Mouse (Mus musculus) ES-Bruce4 (cell line): ENCODE results near the gene Ripply1. TPM values are rescaled to one million over a fixed set of nuclear protein-coding genes. Genes with fewer than 3 reads are reported as not detected.
"Not testable (repeated sequence)": the region's sequence is repeated elsewhere in the genome, so short reads cannot be mapped to it uniquely, and the experiment has no call there.

Experiments
- H3K27ac ChIP-seq: 2 replicates; pipeline ENCODE4 v1.5.1; 2012; ENCODE audit warnings: low read length, inconsistent platforms; ENCODE audit not compliant: insufficient read depth
- H3K27me3 ChIP-seq: 2 replicates; pipeline ENCODE4 v1.6.1; 2012; ENCODE audit warnings: mild to moderate bottlenecking, low read length, inconsistent platforms; ENCODE audit not compliant: control insufficient read depth, poor library complexity, insufficient read depth, severe bottlenecking
- H3K36me3 ChIP-seq: 2 replicates; pipeline ENCODE4 v1.6.1; 2012; ENCODE audit warnings: inconsistent platforms, mild to moderate bottlenecking, low read length, moderate library complexity; ENCODE audit not compliant: control insufficient read depth, poor library complexity, insufficient read depth, severe bottlenecking
- H3K4me1 ChIP-seq: one replicate; pipeline ENCODE4 v1.8.1; 2011; ENCODE audit warnings: low read length; ENCODE audit not compliant: control insufficient read depth, insufficient read depth
- H3K4me3 ChIP-seq: 2 replicates; pipeline ENCODE4 v1.5.1; 2011; ENCODE audit warnings: low read depth, mild to moderate bottlenecking, low read length
- H3K9ac ChIP-seq: 2 replicates; pipeline ENCODE4 v1.6.1; 2012; ENCODE audit warnings: low read depth, mild to moderate bottlenecking, inconsistent platforms; ENCODE audit not compliant: poor library complexity, severe bottlenecking
- H3K9me3 ChIP-seq: replicated peaks from 2 replicates; pipeline ENCODE4 v1.6.1; 2012; ENCODE audit warnings: mild to moderate bottlenecking, low read length, inconsistent platforms; ENCODE audit not compliant: control insufficient read depth, poor library complexity, insufficient read depth, severe bottlenecking
- CTCF ChIP-seq: IDR thresholded peaks from one replicate; pipeline ENCODE4 v1.8.1; 2011; ENCODE audit warnings: low read depth, low read length
- EP300 ChIP-seq: IDR thresholded peaks from 2 replicates; pipeline ENCODE4 v1.6.1; 2011; ENCODE audit warnings: low read depth, low read length; ENCODE audit not compliant: insufficient read depth
- POLR2A ChIP-seq: IDR thresholded peaks from one replicate; pipeline ENCODE4 v1.8.1; 2011; ENCODE audit warnings: low read length; ENCODE audit not compliant: insufficient read depth
- polyA plus RNA-seq: library from polyadenylated mRNA; stranded (reverse); fragments of >200 nt; gene quantifications from 2 replicates; pipeline ENCODE4 v1.2.4, GENCODE M21; 2011; ENCODE audit warnings: low read depth; ENCODE audit not compliant: missing spikeins, insufficient read depth, insufficient read length

Ripply1 gene
- polyA plus RNA-seq, 1 experiment = 1.5 TPM

GRCm38 (mm10) chrX:139777357-139777756 is 4.8 kb downstream of the Ripply1 start:
- peaks cover 5% of the 10 kb centered on the region for H3K4me1 ChIP-seq
- H3K27ac ChIP-seq = no peak overlapping the region
- TF ChIP-seq POLR2A = no peak
- no peak for TF ChIP-seq EP300
- no peak for TF ChIP-seq CTCF
- no peak overlapping the region for H3K9ac ChIP-seq
- no peaks in the 10 kb centered on the region for H3K36me3 ChIP-seq
- no peak overlapping the region for H3K4me3 ChIP-seq
- no peaks in the 10 kb centered on the region for H3K27me3 ChIP-seq
- H3K9me3 ChIP-seq = no peaks in the 10 kb centered on the region

GRCm38 (mm10) chrX:139775084-139775612 is 7.0 kb downstream of the Ripply1 start:
- Histone ChIP-seq H3K4me3 (no peak overlapping the region), H3K9me3 (no peaks in the 10 kb centered on the region), H3K9ac (no peak overlapping the region), H3K36me3 (no peaks in the 10 kb centered on the region), H3K27ac (no peak overlapping the region), H3K27me3 (no peaks in the 10 kb centered on the region), H3K4me1 (peaks cover 1% of the 10 kb centered on the region)
- TF ChIP-seq POLR2A (no peak), EP300 (no peak), CTCF (no peak)

- Histone ChIP-seq H3K27me3 (no peaks in the 10 kb centered on the region), H3K4me3 (no peak overlapping the region), H3K27ac (no peak overlapping the region), H3K9me3 (no peaks in the 10 kb centered on the region), H3K4me1 (peaks cover 1% of the 10 kb centered on the region), H3K9ac (no peak overlapping the region), H3K36me3 (no peaks in the 10 kb centered on the region)
- TF ChIP-seq POLR2A = no peak
- TF ChIP-seq CTCF = peak; percentile 15
These were observed 7.7 kb downstream of the Ripply1 start for GRCm38 (mm10) chrX:139774309-139775083.

- no peaks in the 10 kb centered on the region for H3K36me3 ChIP-seq
- no peaks in the 10 kb centered on the region for H3K27me3 ChIP-seq
- H3K9ac ChIP-seq = no peak overlapping the region
- no peak for TF ChIP-seq CTCF
- no peak for TF ChIP-seq POLR2A
- TF ChIP-seq EP300 = no peak
- no peaks in the 10 kb centered on the region for H3K4me1 ChIP-seq
- no peak overlapping the region for H3K27ac ChIP-seq
- H3K9me3 ChIP-seq = no peaks in the 10 kb centered on the region
- H3K4me3 ChIP-seq = no peak overlapping the region
These were observed 12.0 kb downstream of the Ripply1 start for GRCm38 (mm10) chrX:139769975-139770637.

GRCm38 (mm10) chrX:139762546-139762945 is 19.6 kb downstream of the Ripply1 start:
- Histone ChIP-seq H3K27ac (no peak overlapping the region), H3K4me3 (no peak overlapping the region), H3K9me3 (no peaks in the 10 kb centered on the region), H3K27me3 (no peaks in the 10 kb centered on the region), H3K4me1 (no peaks in the 10 kb centered on the region), H3K36me3 (no peaks in the 10 kb centered on the region), H3K9ac (no peak overlapping the region)
- no peak for TF ChIP-seq POLR2A
- no peak for TF ChIP-seq CTCF
- TF ChIP-seq EP300 = no peak

- not testable (repeated sequence) for H3K9ac ChIP-seq, H3K27me3 ChIP-seq, H3K4me3 ChIP-seq, H3K36me3 ChIP-seq, H3K9me3 ChIP-seq, H3K27ac ChIP-seq, H3K4me1 ChIP-seq
These were observed 23.5 kb downstream of the Ripply1 start for GRCm38 (mm10) chrX:139758634-139759033.
